Comparison of ENCODE assay signal across 21 mouse cellular contexts in genomic region chr16:10693424-10693823, GRCm38 (mm10).
"Had no signal": no experiment of that assay in that cellular context is flagged by ENCODE, and none has a peak within 500 bp of the region (broad histone marks: within the 10 kb centered on the region; RNA-seq: fewer than 3 reads in every experiment).

No protein-coding gene starts in this region.

- H3K4me1 ChIP-seq: midbrain, embryonic 13.5 days; midbrain, embryonic 15.5 days had no signal

- H3K9me3 ChIP-seq: liver, embryonic 15.5 days; lung, embryonic 15.5 days; megakaryocyte, embryonic 14.5 days; midbrain, embryonic 13.5 days; midbrain, embryonic 15.5 days; neural tube, embryonic 13.5 days; neural tube, embryonic 15.5 days; stomach, embryonic 15.5 days had no signal

- DNase-seq: liver, postnatal 0 days; lung, adult 2 months; lung, postnatal 14 days; lung, postnatal 36 days; retina, postnatal 1 day; right cerebral cortex, adult 18-20 months; thymus, adult 18-20 months; thymus, postnatal 14 days; thymus, postnatal 36 days had no signal

- H3K27me3 ChIP-seq: liver, embryonic 15.5 days; lung, embryonic 15.5 days; megakaryocyte, embryonic 14.5 days; midbrain, embryonic 13.5 days; midbrain, embryonic 15.5 days; neural tube, embryonic 13.5 days; neural tube, embryonic 15.5 days; stomach, embryonic 15.5 days had no signal

- ATAC-seq: liver, postnatal 0 days; lung, postnatal 0 days had no signal

- H3K4me3 ChIP-seq: liver, embryonic 15.5 days; lung, embryonic 15.5 days; megakaryocyte, embryonic 14.5 days; midbrain, embryonic 13.5 days; midbrain, embryonic 15.5 days; myocyte; neural tube, embryonic 13.5 days; neural tube, embryonic 15.5 days; stomach, embryonic 15.5 days had no signal

- H3K27ac ChIP-seq: liver, embryonic 15.5 days; lung, embryonic 15.5 days; macrophage; midbrain, embryonic 13.5 days; neural tube, embryonic 13.5 days; neural tube, embryonic 15.5 days; stomach, embryonic 15.5 days had no signal

- H3K9ac ChIP-seq: liver, embryonic 15.5 days; liver, postnatal 0 days; lung, embryonic 15.5 days; midbrain, embryonic 13.5 days; midbrain, embryonic 15.5 days; neural tube, embryonic 13.5 days; neural tube, embryonic 15.5 days; stomach, embryonic 15.5 days had no signal

- H3K4me2 ChIP-seq: liver, embryonic 15.5 days; lung, embryonic 15.5 days; midbrain, embryonic 11.5 days; midbrain, embryonic 13.5 days; midbrain, embryonic 15.5 days; neural tube, embryonic 13.5 days; neural tube, embryonic 15.5 days; stomach, embryonic 15.5 days had no signal

- H3K36me3 ChIP-seq: liver, embryonic 15.5 days; lung, embryonic 15.5 days; stomach, embryonic 15.5 days had no signal
